Mouse (Mus musculus) spleen, postnatal 10 days (tissue): ENCODE data around the gene Zeb2.

Experiments
- DNase-seq, 2 experiments: peaks; one replicate each; pipeline ENCODE4 v3.0.0; 2021 to 2022; ENCODE audit warnings: low spot score in 2 of 2

Zeb2 gene

DNA sequence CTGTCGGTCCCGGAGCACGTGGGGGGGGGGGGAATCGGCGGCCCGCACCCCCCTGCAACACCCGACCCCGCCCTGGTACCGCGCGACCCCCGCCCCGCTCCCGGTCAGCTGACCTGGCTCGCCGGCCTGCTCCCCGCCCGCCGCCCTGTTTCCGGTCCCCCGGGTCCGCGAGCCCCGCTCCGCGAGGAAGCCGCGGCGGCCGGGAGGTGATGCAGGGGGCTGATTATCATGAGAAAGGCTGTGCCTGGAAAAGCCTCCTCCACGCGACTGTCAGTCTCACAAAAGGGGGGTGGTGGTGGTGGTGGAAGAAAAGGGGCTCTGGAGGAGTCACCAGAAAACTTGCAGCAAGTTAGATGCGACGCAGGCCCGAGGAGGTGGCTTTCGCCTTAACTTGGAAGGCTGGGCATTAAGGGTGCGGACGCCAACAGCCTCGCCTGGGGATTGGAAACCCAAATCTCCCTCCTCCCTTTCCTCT lies at the start of gene Zeb2:
TSS of gene Zeb2 (minus strand) at position 309 of the 475 bp plus-strand sequence.
- peak; percentile 52 to 63 for DNase-seq

DNA sequence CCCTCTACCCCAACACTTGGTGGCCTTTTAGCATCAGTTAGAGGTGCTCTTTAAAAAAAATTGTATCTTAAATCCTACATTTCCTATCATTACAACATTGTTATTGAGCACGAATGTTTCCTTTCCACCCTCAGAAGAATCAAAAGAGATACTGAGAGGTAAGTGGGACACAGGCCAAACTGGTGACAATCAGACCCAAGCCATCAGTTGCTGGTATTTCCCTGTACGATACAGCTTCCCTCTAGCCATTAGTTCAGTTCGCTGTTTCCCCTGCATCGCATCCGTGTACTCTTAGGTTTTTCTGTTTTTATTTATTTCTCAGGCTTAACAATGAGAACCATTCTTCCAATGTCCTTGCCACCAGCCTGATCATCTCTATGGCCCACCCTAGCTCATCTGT lies 41.6 kb upstream of the Zeb2 start:
- no peak for DNase-seq

DNA sequence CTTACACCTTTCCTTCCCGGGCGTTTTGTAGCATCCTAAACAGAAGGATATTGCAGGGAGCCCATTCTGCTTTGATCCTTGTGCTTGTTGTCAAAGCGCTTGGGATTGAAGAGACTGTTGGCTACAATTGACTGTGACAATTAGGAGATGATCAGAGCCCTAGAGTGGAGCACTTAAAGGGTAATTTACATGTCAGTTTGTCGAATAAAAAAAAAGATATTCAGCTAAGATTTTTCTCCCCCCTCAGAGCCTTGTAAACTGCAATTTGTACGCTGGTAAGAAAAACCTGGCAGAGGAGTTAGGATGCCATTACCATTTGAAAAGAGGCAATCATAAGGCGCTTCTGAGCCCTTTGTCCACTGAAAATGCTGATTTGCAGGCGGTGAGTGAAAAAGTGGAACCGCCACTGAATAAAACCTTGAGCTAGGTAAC lies 41.2 kb upstream of the Zeb2 start:
- DNase-seq, result no peak

DNA sequence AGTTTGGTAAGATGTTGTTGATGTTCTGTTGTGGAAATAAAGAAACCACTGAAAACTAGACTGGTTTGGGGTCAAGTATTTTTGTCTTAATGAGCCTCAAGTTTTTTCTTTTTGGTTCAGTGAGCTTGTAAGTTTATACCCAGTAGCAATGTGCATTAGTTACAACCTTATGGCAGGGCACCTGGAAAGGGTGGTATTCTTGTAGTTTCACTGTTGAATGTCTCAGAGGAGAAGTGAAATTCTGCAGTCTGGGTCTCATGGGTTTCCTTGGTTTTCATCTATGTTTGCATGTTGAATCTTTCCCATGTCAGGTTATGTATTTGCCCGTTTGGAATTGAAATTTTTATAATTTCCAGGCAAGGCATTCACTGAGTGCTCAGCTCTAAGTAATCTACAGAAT lies 36.1 kb upstream of the Zeb2 start:
- DNase-seq, result no peak

DNA sequence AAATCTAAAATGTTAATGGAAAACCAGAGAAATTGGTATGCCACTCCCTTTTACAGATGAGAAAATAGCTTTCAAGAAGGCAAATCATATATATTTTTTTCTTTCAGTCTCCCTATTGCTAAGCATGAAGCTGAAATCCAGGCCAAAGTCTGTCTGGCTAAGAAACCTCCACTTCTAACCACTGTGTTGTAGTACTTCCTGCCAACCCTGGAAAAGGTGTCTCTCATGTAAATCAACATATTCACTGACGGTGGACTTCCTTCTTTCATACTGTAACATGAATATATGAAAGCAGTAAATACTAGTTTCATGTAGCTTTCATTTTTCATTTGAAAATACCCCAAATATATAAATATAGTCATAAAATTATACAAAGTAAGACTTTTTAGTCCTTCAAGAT lies 26.0 kb upstream of the Zeb2 start:
- no peak for DNase-seq

DNA sequence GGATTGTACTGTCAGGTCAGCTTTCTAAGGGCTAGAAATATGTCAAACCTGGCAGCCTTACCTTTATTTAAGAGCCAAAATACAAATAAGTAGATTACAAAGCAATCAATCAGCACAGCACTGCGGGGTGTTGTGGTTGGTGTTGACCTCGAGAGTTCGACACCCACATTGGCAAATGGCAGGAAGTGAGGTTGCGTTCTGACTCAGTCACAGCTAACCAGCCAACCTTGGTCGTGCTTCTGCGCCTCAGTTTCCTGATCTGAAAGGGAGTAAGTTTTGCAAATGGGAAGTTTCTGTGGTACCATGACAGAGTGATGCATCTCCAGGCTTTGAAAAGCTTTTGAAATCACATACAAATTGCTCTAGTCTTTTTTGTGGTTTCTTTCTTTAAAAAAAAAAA lies 21.7 kb upstream of the Zeb2 start:
- no peak for DNase-seq

DNA sequence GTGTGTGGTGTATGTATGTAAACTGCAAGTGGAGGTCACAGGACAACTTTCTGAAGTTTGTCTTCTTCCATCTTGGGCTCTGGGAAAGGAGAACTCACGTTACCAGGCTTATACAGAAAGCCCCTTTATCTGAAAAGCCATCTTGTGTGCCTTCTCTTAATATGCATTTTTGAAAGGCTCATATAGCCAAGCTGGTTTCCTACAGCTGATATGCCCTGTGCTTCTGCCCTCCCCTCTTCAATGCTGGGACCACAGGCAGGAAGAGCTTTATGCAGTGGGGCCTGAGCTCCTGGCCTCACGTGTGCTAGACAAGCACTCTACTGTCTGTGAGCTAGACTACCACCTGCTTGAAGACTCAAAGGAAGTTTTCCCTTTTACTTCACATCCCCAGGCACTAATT lies 19.6 kb upstream of the Zeb2 start:
- no peak for DNase-seq

DNA sequence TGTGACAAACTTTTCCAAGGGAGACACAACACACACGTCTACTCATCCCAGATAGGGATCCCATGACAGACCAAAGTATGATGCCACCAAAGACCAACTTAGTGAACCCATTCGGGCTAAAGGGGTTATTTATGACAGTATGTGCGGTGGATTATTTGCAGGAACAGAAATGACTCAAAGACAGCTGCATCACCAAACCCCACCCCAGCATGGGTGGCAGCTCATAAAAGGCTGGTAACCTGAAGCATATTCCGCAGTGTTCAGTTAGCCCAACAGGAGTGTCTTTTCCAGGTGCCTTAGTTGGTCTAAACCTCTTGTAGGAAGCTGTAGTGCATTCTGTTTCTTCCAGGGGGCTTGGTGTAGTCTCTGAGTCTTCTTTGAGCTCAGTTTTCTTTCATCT lies 16.0 kb upstream of the Zeb2 start:
- DNase-seq, result no peak

DNA sequence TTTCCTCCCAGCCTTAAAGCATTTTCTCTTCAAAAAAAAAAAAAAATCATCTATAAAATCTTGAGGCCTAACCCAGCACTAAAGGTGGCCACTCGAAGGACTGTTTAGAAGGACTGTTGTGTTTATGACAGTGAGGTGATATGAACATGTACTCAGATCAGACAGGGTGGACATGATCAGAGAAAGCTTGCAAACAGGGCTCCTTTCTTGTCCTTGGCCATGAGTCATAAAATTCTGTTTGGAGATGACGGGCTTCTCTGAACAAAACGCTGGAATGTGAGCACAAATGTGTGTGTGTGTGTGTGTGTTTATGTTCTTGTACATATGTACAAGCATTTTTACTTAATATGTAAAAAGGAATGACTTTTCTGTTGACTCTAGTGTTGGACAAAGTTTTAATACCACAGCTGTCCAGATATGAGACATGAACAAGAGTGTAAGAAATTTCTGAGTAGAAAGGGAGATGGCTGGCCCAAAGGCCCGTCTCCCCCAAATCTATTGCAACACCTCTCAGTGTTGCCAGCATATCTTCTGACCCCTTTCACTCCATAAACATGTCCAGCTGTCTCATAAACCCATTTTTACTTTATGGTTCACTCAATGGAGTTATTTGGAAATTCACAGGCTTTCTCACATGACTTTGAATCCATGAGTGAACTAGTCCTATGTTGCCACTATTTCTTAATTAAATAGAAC lies 13.4 kb upstream of the Zeb2 start:
- no peak for DNase-seq

DNA sequence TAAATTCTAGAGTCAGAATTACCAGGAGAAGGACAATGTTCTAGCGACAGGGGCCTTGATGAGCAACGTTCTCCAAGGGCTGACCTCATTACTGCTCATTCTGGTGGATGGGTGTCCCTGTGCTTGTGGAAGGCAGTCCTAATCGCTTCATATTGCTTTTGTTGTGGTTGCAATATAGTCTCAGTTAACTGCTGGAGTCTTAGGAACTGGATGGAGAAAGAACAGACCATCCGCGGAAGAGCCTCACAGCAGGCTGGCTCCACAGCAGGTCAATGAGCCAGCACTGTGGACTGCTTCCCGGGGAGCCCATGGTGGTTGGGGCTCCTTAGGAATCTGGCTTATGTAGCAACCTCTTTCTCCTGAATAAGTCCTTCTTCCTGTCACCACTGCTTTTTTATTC lies 12.4 kb upstream of the Zeb2 start:
- DNase-seq, result no peak

DNA sequence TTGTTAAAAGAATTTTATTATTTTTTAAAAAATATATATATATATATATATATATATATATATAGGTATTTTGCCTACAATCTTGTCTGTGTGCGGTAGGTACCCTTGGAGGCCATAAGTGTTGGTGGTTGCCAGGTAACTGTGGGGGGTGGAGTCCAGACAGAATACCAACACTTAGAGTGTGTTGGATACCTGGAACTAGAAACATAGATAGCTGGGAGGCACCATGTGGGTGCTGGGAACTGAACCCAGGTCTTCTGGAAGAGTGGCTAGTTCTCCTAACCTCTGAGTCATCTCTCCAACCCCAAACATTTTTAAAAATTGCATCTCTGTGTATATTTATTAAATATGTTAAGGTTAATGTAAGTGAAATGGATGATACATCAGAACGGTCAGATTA lies 11.5 kb upstream of the Zeb2 start:
- DNase-seq, result no peak

DNA sequence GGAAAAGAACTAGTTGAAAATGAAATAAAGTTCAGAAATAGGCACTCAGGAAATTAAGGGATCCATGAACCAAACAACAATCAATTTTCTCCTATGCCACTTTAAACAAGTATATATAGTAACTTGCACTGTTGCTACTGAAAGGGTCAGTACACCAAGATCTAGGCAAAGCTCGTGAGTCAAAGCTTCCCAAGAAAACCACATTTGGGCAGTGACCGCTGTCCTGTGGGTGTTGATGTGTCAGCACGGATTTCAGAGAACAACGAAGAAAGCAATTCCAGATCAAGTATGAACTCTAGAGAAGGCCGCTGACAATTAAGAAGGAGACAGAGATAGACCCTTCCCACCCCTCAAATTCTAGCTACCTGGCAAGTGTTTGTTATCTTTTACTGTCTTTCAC lies 9.2 kb upstream of the Zeb2 start:
- DNase-seq, result no peak

DNA sequence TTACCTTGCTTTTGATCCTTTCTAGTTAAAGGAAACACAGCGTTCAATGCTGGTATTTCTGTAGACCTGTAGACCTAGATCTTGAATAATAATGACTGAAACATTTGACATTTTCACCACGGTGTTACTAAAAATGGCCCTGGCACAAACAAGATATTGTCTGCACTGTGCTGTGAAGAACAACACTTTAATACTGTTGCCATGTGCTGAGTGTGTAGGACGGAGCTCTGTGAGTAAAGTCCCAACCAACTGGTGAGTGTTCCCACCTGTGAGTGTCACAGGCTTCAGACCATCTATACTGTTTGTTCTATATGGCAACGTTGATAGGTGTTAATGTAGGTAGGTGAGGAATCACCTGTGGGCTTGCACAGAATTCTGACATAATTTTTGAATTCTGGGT lies 8.0 kb upstream of the Zeb2 start:
- no peak for DNase-seq

DNA sequence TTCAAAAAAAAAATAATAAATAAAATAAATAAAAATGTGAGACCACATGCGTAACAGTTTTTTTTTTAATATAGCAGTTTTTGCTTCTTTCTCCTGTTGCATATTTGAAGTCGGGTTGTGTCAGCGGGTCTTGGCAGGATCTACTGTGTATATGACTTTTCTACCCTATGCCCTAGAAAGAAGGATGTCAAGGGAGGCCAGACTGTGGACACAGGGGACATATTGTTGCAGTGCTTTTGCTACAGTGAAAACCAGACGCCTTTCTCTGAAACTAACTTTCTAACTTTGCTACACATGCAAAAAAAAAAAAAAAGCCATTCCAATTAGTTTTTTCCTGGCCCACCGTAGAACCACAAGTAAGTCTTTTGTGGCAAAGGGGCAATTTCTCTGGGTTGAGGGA lies 6.3 kb upstream of the Zeb2 start:
- DNase-seq, result no peak

DNA sequence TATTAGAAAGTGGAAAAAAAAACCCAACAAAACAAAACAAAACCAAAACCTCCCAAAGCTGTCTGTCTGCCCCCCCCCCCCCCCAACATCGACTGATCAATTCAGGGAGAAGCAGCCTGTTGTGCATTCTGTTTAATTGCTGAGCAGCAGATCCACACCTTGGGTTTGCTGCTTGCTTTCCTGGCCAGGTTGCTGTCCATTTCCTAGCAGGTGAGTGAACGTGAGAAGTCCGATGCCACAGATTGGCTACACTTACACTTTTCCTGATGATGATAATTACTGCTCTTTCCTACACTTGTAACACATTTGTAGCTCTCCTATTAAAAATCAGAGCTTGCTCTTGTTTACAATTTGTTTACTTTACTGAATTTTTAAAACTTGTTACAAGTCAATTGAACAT lies 926 bp upstream of the Zeb2 start:
- no peak for DNase-seq

DNA sequence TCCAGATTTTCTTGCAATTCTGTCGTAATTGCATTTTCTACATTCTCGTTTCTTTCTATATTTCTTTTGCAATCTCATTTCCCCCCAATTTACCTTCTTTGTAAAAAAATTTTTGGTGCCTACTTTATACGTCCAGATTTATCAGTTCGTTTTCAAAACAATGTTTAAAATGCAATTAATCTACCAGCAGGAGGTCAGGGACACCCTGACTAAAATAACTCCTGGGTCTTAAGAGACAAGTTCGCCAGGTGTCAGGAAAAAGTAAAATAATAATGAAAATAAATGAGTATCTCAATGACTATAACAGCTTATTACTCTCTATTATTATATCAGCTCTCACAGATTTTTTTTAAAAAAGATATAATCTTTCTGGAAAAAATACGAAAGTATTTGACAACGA lies 397 bp upstream of the Zeb2 start:
- no peak for DNase-seq

DNA sequence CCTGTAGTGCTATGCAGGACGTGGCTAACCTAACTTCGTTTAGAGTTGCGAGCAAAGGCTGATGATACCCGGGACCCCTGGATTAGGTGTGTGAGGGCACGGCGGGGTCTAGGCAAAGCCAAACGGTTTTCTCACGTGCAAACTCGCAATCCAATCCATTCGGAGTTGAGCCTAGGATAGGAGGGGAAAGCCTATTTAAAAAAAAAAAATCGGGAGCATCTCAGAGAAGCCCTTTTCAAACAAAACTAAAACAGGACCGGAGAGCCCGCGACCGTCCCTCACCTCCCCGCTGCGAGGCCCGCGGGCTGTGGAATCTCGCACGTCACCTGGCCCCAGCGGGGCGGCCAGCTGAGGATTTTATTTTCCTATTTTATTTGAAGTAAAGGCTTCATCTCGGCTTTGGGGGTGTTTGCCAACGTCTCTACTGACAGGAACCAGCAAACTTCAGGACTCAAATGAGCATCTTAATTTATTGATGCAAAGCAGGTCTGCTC lies 617 bp downstream of the Zeb2 start:
- DNase-seq, result peak in 1 of 2 experiments; percentile 51

DNA sequence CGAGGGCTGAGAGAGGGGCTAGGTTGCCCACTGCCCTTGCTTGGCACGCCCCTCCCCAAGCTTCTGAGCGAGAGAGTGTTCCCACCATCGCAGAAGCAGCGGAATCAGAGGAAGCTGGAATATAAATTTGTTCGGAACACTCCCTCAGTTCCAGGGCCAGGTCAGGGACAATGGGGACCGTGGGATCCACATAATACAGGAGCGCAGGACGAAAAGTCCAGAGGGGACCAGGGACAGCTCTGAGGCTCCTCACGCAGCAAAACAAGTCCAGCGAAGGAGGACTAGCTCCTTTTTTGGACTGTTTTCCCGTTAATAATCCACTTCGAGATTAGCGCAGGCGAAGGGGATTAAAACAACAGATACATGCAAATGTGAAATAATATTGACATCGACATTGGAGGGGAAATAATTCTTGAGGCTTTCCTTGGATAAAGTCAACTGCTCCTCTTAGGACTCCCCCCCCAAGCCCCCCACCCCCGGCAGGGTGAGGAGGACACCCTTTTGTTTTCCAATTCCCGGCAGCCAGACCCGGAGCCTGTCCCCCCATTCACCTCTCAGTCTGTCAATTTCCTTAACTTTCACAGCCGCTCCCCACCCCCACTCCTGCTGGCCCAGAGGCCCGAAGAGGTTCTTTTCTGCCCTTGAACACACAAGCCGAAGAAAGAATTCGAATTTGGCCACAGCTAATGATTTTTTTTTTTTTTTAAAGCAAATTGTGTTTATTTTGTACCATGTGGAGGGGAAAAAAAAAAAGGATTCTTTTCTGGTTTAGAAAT lies 1.3 kb downstream of the Zeb2 start:
- peak in 1 of 2 experiments; percentile 64 for DNase-seq

DNA sequence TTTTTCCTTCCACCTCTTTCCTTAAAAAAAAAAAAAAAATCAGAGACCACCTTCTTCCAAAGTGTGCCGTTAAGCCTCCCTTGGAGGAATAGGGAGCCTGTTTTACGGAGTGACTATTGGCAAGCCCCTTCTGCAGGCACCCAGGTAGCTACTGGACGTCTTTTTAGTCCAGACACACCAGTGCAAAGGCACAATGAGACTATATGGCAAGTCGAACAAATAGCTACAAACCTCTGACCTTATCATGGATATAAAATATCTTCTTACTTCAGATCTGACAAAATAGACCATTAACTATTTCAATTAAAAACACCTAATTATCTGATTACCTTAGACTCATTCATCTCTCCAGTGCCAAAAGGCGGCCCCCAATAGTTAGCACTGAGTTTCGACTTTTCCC lies 2.0 kb downstream of the Zeb2 start:
- DNase-seq, result no peak

DNA sequence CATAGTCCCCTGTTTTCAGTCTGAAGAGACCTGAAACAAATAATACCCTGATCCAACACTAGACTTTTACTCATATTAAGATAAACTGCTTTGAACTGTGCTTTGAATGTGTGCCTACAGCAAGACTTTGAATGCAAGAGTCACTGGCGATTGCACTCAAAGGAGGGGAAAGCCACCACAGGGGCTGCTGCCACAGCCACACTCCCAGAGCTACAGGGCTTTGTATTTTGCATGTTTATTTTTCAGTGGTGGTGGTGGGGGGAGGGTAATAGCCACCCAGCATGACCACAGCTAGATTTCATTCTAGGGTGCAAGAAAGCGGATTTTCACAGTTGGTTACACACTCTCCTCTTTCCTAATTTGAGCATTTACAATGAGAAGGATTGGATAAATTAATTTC lies 2.6 kb downstream of the Zeb2 start:
- DNase-seq, result no peak

DNA sequence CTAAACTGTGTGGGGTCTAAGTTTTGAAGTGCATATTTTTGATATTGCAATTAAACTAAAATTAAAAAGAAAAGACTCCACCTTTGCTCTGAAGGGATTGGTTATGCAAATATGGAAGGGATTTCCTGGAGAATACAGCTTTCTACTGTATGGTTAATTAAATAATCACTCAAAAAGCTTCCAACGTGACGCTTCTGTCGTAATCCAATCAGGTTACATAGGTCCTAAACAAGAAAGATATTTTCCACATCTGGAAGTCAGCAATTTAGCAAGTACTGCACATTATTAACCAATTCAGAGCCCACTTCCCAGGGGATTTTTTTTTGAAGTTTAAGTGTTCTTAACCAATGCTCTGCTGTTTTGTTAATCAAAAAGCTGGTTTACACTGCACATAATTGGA lies 3.3 kb downstream of the Zeb2 start:
- no peak for DNase-seq

DNA sequence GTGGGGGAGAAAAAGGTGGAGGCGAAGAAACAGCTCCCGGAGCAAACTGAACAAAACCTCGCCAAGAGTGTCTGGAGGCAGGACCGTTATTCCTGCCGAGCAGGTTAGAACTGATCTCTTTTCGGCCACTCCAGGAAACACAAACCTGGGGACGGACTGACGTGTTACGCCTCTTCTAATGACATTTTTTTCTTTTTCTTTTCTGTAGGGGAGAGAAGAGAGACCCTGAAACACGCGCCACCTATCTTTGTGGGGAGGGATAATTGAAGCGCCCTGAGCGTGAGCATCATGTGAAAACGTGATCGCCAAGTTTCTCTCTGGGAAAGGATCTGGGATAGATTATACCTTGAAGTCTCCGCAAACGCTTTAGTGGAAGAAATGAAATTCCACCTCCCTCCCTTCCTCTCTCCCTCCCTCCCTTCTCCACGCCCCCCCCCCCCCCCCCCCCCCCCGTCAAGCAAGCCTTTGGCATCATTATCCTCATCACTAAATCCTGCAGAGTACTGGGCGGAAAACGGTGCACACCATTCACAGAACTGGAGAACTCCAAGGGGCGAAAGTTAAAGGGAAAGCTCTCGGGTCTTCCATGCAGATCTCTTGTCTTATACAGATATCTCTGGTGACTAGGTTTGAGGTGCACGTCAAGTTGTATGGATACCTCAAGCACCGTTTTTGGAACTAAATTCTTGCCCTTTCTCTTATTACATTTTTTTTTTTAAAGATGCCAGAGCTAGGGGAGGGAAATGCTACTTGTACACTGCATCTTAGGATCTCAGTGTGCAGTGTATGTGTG lies 4.1 kb downstream of the Zeb2 start:
- peak; percentile 46 to 60 for DNase-seq
